Mouse (Mus musculus) heart, embryonic 12.5 days (tissue): Measurements from ENCODE around the gene Tceal1. TPM values are rescaled to one million over a fixed set of nuclear protein-coding genes. Genes with fewer than 3 reads are reported as not detected.
"Not testable (repeated sequence)": the region's sequence is repeated elsewhere in the genome, so short reads cannot be mapped to it uniquely, and the experiment has no call there.

Experiments used
- ATAC-seq: fragments of 200-750 bp; cut with Nextera tagmentation; 2 replicates; pipeline ENCODE4 v1.8.0; 2017; ENCODE audit warnings: moderate TSS enrichment, moderate library complexity; ENCODE audit not compliant: insufficient number of reproducible peaks, low FRiP score
- H3K27ac ChIP-seq: fragments of 300-500 bp; sonication (generic); 2 replicates; pipeline ENCODE4 v1.5.1; 2016; ENCODE audit warnings: mild to moderate bottlenecking, moderate library complexity; ENCODE audit not compliant: poor library complexity, severe bottlenecking
- H3K27me3 ChIP-seq: fragments of 300-500 bp; sonication (generic); replicated peaks from 2 replicates; pipeline ENCODE4 v1.6.1; 2016; ENCODE audit warnings: mild to moderate bottlenecking, moderate library complexity
- H3K36me3 ChIP-seq: fragments of 300-500 bp; sonication (generic); 2 replicates; pipeline ENCODE4 v1.6.1; 2016; ENCODE audit warnings: mild to moderate bottlenecking, moderate library complexity
- H3K4me1 ChIP-seq: fragments of 300-500 bp; sonication (generic); replicated peaks from 2 replicates; pipeline ENCODE4 v1.6.1; 2016; ENCODE audit warnings: mild to moderate bottlenecking
- H3K4me2 ChIP-seq: fragments of 300-500 bp; sonication (generic); 2 replicates; pipeline ENCODE4 v1.6.1; 2016; ENCODE audit warnings: mild to moderate bottlenecking, moderate library complexity
- H3K4me3 ChIP-seq: fragments of 300-500 bp; sonication (generic); 2 replicates; pipeline ENCODE4 v1.5.1; 2016; ENCODE audit warnings: mild to moderate bottlenecking
- H3K9ac ChIP-seq: fragments of 300-500 bp; sonication (generic); 2 replicates; pipeline ENCODE4 v1.6.1; 2016; ENCODE audit warnings: mild to moderate bottlenecking, moderate library complexity
- H3K9me3 ChIP-seq: fragments of 300-500 bp; sonication (generic); replicated peaks from 2 replicates; pipeline ENCODE4 v1.6.1; 2016; ENCODE audit warnings: mild to moderate bottlenecking, moderate library complexity
- WGBS: fragments of 180-500 bp; shearing (Covaris S2); methylation state at CpG from one replicate; pipeline ENCODE4 v1.1.7; 2016; 5-methylcytosine and 5-hydroxymethylcytosine counted together
- polyA plus RNA-seq: library from polyadenylated mRNA; unstranded; fragments of >200 nt; fragmentation: Nextera tagmentation; extraction: Ambion mirVana; gene quantifications from 2 replicates; pipeline ENCODE4 v1.2.1, GENCODE M21; 2016

Gene Tceal1
- 8.7 and 9.3 TPM in 2 replicates for polyA plus RNA-seq

GRCm38 (mm10) chrX:136707446-136708167 is at the start of gene Tceal1:
Tceal1 (plus strand) TSS chrX:136707982.
- Histone ChIP-seq H3K36me3 (no peaks in the 10 kb centered on the region), H3K9ac (peak within 1 kb of the TSS; percentile 71), H3K4me2 (peak within 1 kb of the TSS; percentile 67), H3K27ac (peak within 1 kb of the TSS; percentile 83), H3K27me3 (no peaks in the 10 kb centered on the region), H3K4me1 (no peaks in the 10 kb centered on the region), H3K9me3 (no peaks in the 10 kb centered on the region), H3K4me3 (peak within 1 kb of the TSS; percentile 62)
- WGBS = 24% methylated on average over 15 of the region's 15 CpGs
- ATAC-seq = peak; percentile 92

GRCm38 (mm10) chrX:136666281-136666706 is 41.5 kb upstream of the Tceal1 start:
- Histone ChIP-seq H3K4me2 (peak overlapping the region; percentile 79), H3K4me1 (no peaks in the 10 kb centered on the region), H3K27ac (no peak overlapping the region), H3K36me3 (no peaks in the 10 kb centered on the region), H3K9me3 (no peaks in the 10 kb centered on the region), H3K9ac (peak overlapping the region; percentile 22; the same call in 1 of the 2 replicates), H3K27me3 (peaks cover 8% of the 10 kb centered on the region), H3K4me3 (peak overlapping the region; percentile 51)
- ATAC-seq = no peak
- WGBS = 28% methylated on average over 16 of the region's 20 CpGs

GRCm38 (mm10) chrX:136666762-136667464 is 40.9 kb upstream of the Tceal1 start:
- WGBS = 24% methylated on average over 24 of the region's 24 CpGs
- not testable (repeated sequence) for H3K27ac ChIP-seq, ATAC-seq, H3K27me3 ChIP-seq, H3K4me1 ChIP-seq, H3K36me3 ChIP-seq, H3K9me3 ChIP-seq
- peak overlapping the region; percentile 79 for H3K4me2 ChIP-seq
- peak overlapping the region; percentile 51 for H3K4me3 ChIP-seq
- peak overlapping the region; percentile 22; the same call in 1 of the 2 replicates for H3K9ac ChIP-seq

DNA sequence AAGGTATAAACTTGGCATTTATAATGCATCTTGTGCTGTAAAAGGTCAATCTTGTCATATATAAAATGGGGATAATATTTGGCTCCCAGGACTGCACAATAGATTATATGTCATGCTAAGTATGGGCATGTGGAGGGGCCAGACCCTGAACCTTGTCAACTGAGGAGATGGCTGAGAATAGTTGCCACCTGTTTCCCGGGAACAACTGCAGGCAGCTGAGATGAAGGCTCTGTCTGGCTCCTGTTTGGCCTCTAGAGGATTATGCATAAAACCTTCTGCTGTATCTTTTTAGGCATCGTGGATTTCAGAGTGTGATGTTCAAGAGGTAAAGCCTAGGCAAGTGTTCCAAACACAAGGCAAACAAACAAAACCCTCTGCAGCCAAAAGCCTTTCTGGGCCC is 39.0 kb upstream of the Tceal1 start:
- H3K4me3 ChIP-seq = no peak overlapping the region
- ATAC-seq = no peak
- no peaks in the 10 kb centered on the region for H3K36me3 ChIP-seq
- peaks cover 8% of the 10 kb centered on the region for H3K27me3 ChIP-seq
- H3K27ac ChIP-seq = no peak overlapping the region
- WGBS = 52% methylated on average over 2 of the region's 2 CpGs
- no peaks in the 10 kb centered on the region for H3K9me3 ChIP-seq
- no peaks in the 10 kb centered on the region for H3K4me1 ChIP-seq
- H3K9ac ChIP-seq = no peak overlapping the region
- H3K4me2 ChIP-seq = no peak overlapping the region

DNA sequence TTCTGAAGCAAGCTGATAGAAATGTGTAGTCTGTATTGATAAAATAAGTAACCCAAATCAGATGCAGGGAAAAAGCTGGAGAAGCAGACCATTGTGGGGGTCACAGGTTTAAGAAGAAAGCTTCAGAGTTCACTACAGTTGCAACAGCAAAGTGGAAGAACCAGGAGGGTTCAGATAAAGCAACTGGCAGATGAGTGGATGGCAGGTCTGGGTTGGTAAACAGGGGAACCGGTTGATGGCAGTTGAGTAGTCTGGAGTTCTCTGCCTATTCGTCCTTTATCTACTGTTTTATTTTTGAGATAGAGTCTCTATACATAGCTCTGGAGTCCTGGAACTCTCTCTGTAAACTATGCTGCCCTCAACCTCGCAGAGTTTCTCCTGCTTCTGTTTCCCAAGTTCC is 26.8 kb upstream of the Tceal1 start:
- H3K4me3 ChIP-seq = no peak overlapping the region
- no peak overlapping the region for H3K27ac ChIP-seq
- no peaks in the 10 kb centered on the region for H3K36me3 ChIP-seq
- H3K4me2 ChIP-seq = no peak overlapping the region
- no peaks in the 10 kb centered on the region for H3K9me3 ChIP-seq
- H3K9ac ChIP-seq = no peak overlapping the region
- H3K4me1 ChIP-seq = no peaks in the 10 kb centered on the region
- H3K27me3 ChIP-seq = no peaks in the 10 kb centered on the region
- 30% methylated on average over 3 of the region's 3 CpGs for WGBS
- ATAC-seq = no peak

GRCm38 (mm10) chrX:136691606-136692293 is 16.0 kb upstream of the Tceal1 start:
- not testable (repeated sequence) for H3K9ac ChIP-seq, H3K9me3 ChIP-seq, H3K36me3 ChIP-seq, H3K4me2 ChIP-seq, H3K4me3 ChIP-seq, H3K27ac ChIP-seq, H3K4me1 ChIP-seq, H3K27me3 ChIP-seq, ATAC-seq
- 50% methylated on average over 3 of the region's 3 CpGs for WGBS

DNA sequence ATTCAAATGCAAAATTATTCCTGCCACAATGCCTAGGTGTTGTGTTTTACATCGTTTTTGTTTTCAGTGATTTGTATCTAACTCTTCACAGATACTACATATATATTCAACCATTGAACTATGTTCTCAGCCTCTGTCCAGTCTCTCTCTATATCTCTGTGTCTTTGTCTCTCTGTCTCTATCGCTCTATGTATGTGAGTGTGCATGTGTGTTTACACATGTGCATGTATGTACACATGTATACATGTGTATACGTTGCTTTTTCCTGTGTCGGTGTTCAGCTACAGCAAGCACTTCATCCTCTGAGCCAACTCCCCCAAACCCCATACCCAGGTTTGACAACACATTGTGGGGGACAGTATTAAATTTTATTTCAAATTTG is 15.5 kb upstream of the Tceal1 start:
- Histone ChIP-seq H3K9me3 (no peaks in the 10 kb centered on the region), H3K4me3 (no peak overlapping the region), H3K9ac (no peak overlapping the region), H3K27me3 (no peaks in the 10 kb centered on the region), H3K27ac (no peak overlapping the region), H3K4me2 (no peak overlapping the region), H3K4me1 (no peaks in the 10 kb centered on the region), H3K36me3 (no peaks in the 10 kb centered on the region)
- 82% methylated on average over 4 of the region's 4 CpGs for WGBS
- ATAC-seq = no peak

DNA sequence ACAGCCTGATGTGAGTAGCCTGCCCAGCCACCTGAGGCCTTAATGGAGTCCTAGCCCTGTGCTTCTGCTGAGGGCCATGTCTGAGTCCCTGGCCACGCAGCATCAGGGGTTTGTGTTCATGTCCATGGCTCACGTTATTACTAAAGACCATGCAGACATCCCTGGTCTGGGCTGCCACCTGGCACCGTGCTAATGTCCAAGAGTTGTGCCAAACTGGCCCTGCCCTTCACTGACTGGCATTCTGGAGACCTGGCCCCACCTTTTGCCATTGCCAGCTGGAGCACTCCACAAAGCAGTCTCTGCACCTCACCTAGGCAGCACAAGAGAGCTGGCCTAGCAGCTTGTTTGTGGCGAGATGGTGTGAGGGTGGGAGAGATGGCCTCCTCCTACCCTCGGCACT is 14.6 kb upstream of the Tceal1 start:
- no peak overlapping the region for H3K4me3 ChIP-seq
- H3K4me2 ChIP-seq = no peak overlapping the region
- H3K9ac ChIP-seq = no peak overlapping the region
- no peak for ATAC-seq
- H3K27ac ChIP-seq = no peak overlapping the region
- WGBS = 78% methylated on average over 5 of the region's 5 CpGs
- no peaks in the 10 kb centered on the region for H3K36me3 ChIP-seq
- no peaks in the 10 kb centered on the region for H3K27me3 ChIP-seq
- no peaks in the 10 kb centered on the region for H3K4me1 ChIP-seq
- H3K9me3 ChIP-seq = no peaks in the 10 kb centered on the region

- ATAC-seq = peak; percentile 77
- H3K27me3 ChIP-seq = no peaks in the 10 kb centered on the region
- no peaks in the 10 kb centered on the region for H3K4me1 ChIP-seq
- H3K4me3 ChIP-seq = peak overlapping the region; percentile 62
- H3K4me2 ChIP-seq = peak overlapping the region; percentile 67
- WGBS = 9% methylated on average over 18 of the region's 18 CpGs
- H3K27ac ChIP-seq = peak overlapping the region; percentile 83
- no peaks in the 10 kb centered on the region for H3K9me3 ChIP-seq
- no peaks in the 10 kb centered on the region for H3K36me3 ChIP-seq
- H3K9ac ChIP-seq = peak overlapping the region; percentile 71
Observed at GRCm38 (mm10) chrX:136708168-136708681, 443 bp downstream of the Tceal1 start.

GRCm38 (mm10) chrX:136708782-136709181 is 1.0 kb downstream of the Tceal1 start:
- Histone ChIP-seq H3K4me3 (peak overlapping the region; percentile 62), H3K9ac (0 out of 2 replicates have a peak overlapping the region, but pooled peaks have one; percentile 71), H3K36me3 (no peaks in the 10 kb centered on the region), H3K27ac (peak overlapping the region; percentile 83; the same call in 1 of the 2 replicates), H3K9me3 (no peaks in the 10 kb centered on the region), H3K4me1 (no peaks in the 10 kb centered on the region), H3K27me3 (no peaks in the 10 kb centered on the region), H3K4me2 (peak overlapping the region; percentile 67)
- no peak for ATAC-seq
- WGBS = 18% methylated on average over 14 of the region's 14 CpGs
